Mouse (Mus musculus) central nervous system, embryonic 11.5 days (tissue): ENCODE data around the gene Zfp658. TPM values are rescaled to one million over a fixed set of nuclear protein-coding genes. Genes with fewer than 3 reads are reported as not detected.

Source experiments
- polyA plus RNA-seq: library from polyadenylated mRNA; depleted of rRNA; stranded (reverse); fragments of >200 nt; gene quantifications from 2 replicates; pipeline ENCODE4 v1.2.3, GENCODE M21; 2012; rRNA removed

The Zfp658 gene
- polyA plus RNA-seq = 8.8 TPM in 2 replicates

GRCm38 (mm10) chr7:43562006-43562633 is at the start of gene Zfp658:
Gene Zfp658, plus strand, starts transcription at chr7:43562256.

GRCm38 (mm10) chr7:43544225-43544977 is 17.7 kb upstream of the Zfp658 start, which contains the start of gene Cd33:
Gene Cd33, minus strand, starts transcription at chr7:43544428.

GRCm38 (mm10) chr7:43579440-43580171 is 17.6 kb downstream of the Zfp658 start, which contains the start of gene Zfp719:
Gene Zfp719, plus strand, starts transcription at chr7:43579610.

GRCm38 (mm10) chr7:43606896-43607742 is 45.1 kb downstream of the Zfp658 start, which contains the start of gene Zfp819:
Gene Zfp819, plus strand, starts transcription at chr7:43607169.

Other genes starting within 250 kb of the Zfp658 start
- gene Zfp715, start 249.0 kb upstream of the Zfp658 start, polyA plus RNA-seq = 7.7 and 12.3 TPM in 2 replicates
- 0.26 and 0.29 TPM in 2 replicates for gene Siglecf, start 210.9 kb upstream of the Zfp658 start, polyA plus RNA-seq
- 0.26 and 0.39 TPM in 2 replicates for gene Siglecg, start 154.1 kb upstream of the Zfp658 start, polyA plus RNA-seq
- 0.16 TPM in 1 of 2 replicates, not detected in the other for gene Lim2, start 134.6 kb upstream of the Zfp658 start, polyA plus RNA-seq
- gene Nkg7, start 125.2 kb upstream of the Zfp658 start, polyA plus RNA-seq = not detected in 2 replicates
- gene Cldnd2, start 121.5 kb upstream of the Zfp658 start, polyA plus RNA-seq = not detected in 2 replicates
- gene Etfb, start 118.2 kb upstream of the Zfp658 start, polyA plus RNA-seq = 144 and 159 TPM in 2 replicates
- 0.34 and 0.98 TPM in 2 replicates for gene Gm45233, start 118.1 kb upstream of the Zfp658 start, polyA plus RNA-seq
- gene Vsig10l, start 99.1 kb upstream of the Zfp658 start, polyA plus RNA-seq = 3.1 and 3.4 TPM in 2 replicates
- 23.5 and 37.8 TPM in 2 replicates for gene Iglon5, start 72.2 kb upstream of the Zfp658 start, polyA plus RNA-seq
- not detected in 2 replicates for gene 4931406B18Rik, start 56.3 kb upstream of the Zfp658 start, polyA plus RNA-seq
- gene Cd33, start 17.8 kb upstream of the Zfp658 start, polyA plus RNA-seq = 0.83 and 2.2 TPM in 2 replicates
- gene Zfp719, start 17.4 kb downstream of the Zfp658 start, polyA plus RNA-seq = 5.7 and 8.6 TPM in 2 replicates
- 0.60 and 0.61 TPM in 2 replicates for gene Zfp819, start 44.9 kb downstream of the Zfp658 start, polyA plus RNA-seq
- 0.04 TPM in 1 of 2 replicates, not detected in the other for gene Ceacam18, start 72.5 kb downstream of the Zfp658 start, polyA plus RNA-seq
- 0.53 and 0.58 TPM in 2 replicates for gene Siglece, start 97.9 kb downstream of the Zfp658 start, polyA plus RNA-seq
- 12.8 and 13.0 TPM in 2 replicates for gene Ctu1, start 109.8 kb downstream of the Zfp658 start, polyA plus RNA-seq
- gene Klk14, start 128.2 kb downstream of the Zfp658 start, polyA plus RNA-seq = 0.13 and 0.22 TPM in 2 replicates
- gene Klk13, start 150.3 kb downstream of the Zfp658 start, polyA plus RNA-seq = 0.16 and 0.27 TPM in 2 replicates
- gene Klk12, start 206.6 kb downstream of the Zfp658 start, polyA plus RNA-seq = not detected in 2 replicates
- gene Klk11, start 212.3 kb downstream of the Zfp658 start, polyA plus RNA-seq = not detected in 2 replicates
- 0.18 and 0.27 TPM in 2 replicates for gene Klk10, start 218.8 kb downstream of the Zfp658 start, polyA plus RNA-seq
- gene Klk9, start 229.6 kb downstream of the Zfp658 start, polyA plus RNA-seq = 0.04 TPM in 1 of 2 replicates, not detected in the other
- 9.3 TPM in 2 replicates for gene Klk8, start 235.3 kb downstream of the Zfp658 start, polyA plus RNA-seq
- 0.07 and 0.12 TPM in 2 replicates for gene Klk7, start 249.0 kb downstream of the Zfp658 start, polyA plus RNA-seq